Mouse (Mus musculus): Measurements from ENCODE around the gene Ush2a. TPM values are rescaled to one million over a fixed set of nuclear protein-coding genes. Genes with fewer than 3 reads are reported as not detected.

Ush2a gene
- polyA plus RNA-seq, 1 experiment = not detected

DNA sequence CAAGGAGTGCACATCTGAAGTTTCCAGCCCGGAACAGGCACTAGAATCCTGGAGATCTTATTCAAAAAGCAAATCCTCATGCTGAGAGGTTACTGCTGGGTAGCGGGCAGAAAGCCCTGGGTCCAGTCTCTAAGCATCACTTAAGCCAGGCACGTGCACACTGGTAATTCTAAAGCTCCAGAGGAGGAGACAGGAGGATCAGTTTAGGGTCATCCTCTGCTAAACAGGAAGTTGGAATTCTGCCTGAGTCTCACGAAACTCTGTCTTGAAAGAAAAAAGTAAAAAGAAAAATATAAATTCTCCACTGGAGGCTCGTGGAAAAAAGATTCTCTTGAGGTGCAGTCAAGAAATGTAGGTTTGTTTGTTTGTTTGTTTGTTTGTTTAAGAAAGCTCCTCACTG lies 591.0 kb downstream of the Ush2a start:
- TF ChIP-seq E2F4 (IDR thresholded peaks at IDR 0.05; ENCODE audit: insufficient read depth) (no peak), USF1 (IDR thresholded peaks at IDR 0.05; ENCODE audit: low read depth) (no peak), MYOD1 (IDR thresholded peaks at IDR 0.05; ENCODE audit: control insufficient read depth in 1 of 3, insufficient read length in 2 of 3, low read depth in 2 of 3) (no peak), MAX (IDR thresholded peaks at IDR 0.05; ENCODE audit: low read depth) (no peak), CEBPB (IDR thresholded peaks at IDR 0.05; ENCODE audit: insufficient read depth, poor library complexity, severe bottlenecking) (no peak), REST (IDR thresholded peaks at IDR 0.05; ENCODE audit: insufficient read depth, insufficient read length) (no peak), TCF3 (IDR thresholded peaks at IDR 0.05; ENCODE audit: insufficient read length, low read depth) (no peak)
- Histone ChIP-seq H3ac (ENCODE audit: control insufficient read depth, insufficient read length) (no peak overlapping the region), H3K4me2 (ENCODE audit: low read depth) (no peak overlapping the region), H3K79me2 (ENCODE audit: control insufficient read depth, insufficient read depth) (no peaks in the 10 kb centered on the region), H3K27me3 (ENCODE audit: control insufficient read depth, insufficient read depth, insufficient read length) (no peaks in the 10 kb centered on the region), H3K36me3 (ENCODE audit: control insufficient read depth, insufficient read depth) (no peaks in the 10 kb centered on the region), H3K4me3 (no peak overlapping the region)

- no peaks in the 10 kb centered on the region for H3K27me3 ChIP-seq (ENCODE audit: control insufficient read depth, insufficient read depth, insufficient read length)
- no peaks in the 10 kb centered on the region for H3K36me3 ChIP-seq (ENCODE audit: control insufficient read depth, insufficient read depth)
- TF ChIP-seq POLR2AphosphoS2 (IDR thresholded peaks at IDR 0.05; ENCODE audit: insufficient read length, low read depth) (no peak), POLR2A (IDR thresholded peaks at IDR 0.05; ENCODE audit: insufficient read length, low read depth) (no peak), TCF12 (IDR thresholded peaks at IDR 0.05; ENCODE audit: insufficient read depth, poor library complexity, severe bottlenecking) (no peak), MYOG (IDR thresholded peaks at IDR 0.05; ENCODE audit: control insufficient read depth in 1 of 3, insufficient read depth in 1 of 3, insufficient read length in 2 of 3, low read depth in 2 of 3) (no peak), SRF (IDR thresholded peaks at IDR 0.05; ENCODE audit: control insufficient read depth, insufficient read length, low read depth) (no peak), TCF3 (IDR thresholded peaks at IDR 0.05; ENCODE audit: insufficient read length, low read depth) (no peak), MYOD1 (IDR thresholded peaks at IDR 0.05; ENCODE audit: control insufficient read depth in 1 of 3, insufficient read length in 2 of 3, low read depth in 2 of 3) (no peak), REST (IDR thresholded peaks at IDR 0.05; ENCODE audit: insufficient read depth, insufficient read length) (no peak)
- no peak overlapping the region for H3ac ChIP-seq (ENCODE audit: control insufficient read depth, insufficient read length)
- H3K79me2 ChIP-seq (ENCODE audit: control insufficient read depth, insufficient read depth) = no peaks in the 10 kb centered on the region
- no peak overlapping the region for H3K4me2 ChIP-seq (ENCODE audit: low read depth)
- no peak overlapping the region for H3K4me3 ChIP-seq
These were observed 592.4 kb downstream of the Ush2a start for GRCm38 (mm10) chr1:188854240-188854639.

GRCm38 (mm10) chr1:188855034-188855433 lies 593.2 kb downstream of the Ush2a start:
- no peak for TF ChIP-seq MYOG (IDR thresholded peaks at IDR 0.05; ENCODE audit: control insufficient read depth in 1 of 3, insufficient read depth in 1 of 3, insufficient read length in 2 of 3, low read depth in 2 of 3)
- TF ChIP-seq E2F4 (IDR thresholded peaks at IDR 0.05; ENCODE audit: insufficient read depth) = no peak
- no peak for TF ChIP-seq REST (IDR thresholded peaks at IDR 0.05; ENCODE audit: insufficient read depth, insufficient read length)
- TF ChIP-seq SRF (IDR thresholded peaks at IDR 0.05; ENCODE audit: control insufficient read depth, insufficient read length, low read depth) = no peak
- TF ChIP-seq TCF3 (IDR thresholded peaks at IDR 0.05; ENCODE audit: insufficient read length, low read depth) = no peak
- no peak for TF ChIP-seq TCF12 (IDR thresholded peaks at IDR 0.05; ENCODE audit: insufficient read depth, poor library complexity, severe bottlenecking)
- no peak overlapping the region for H3K4me2 ChIP-seq (ENCODE audit: low read depth)
- H3K4me3 ChIP-seq = no peak overlapping the region
- H3K79me2 ChIP-seq (ENCODE audit: control insufficient read depth, insufficient read depth) = no peaks in the 10 kb centered on the region
- no peaks in the 10 kb centered on the region for H3K36me3 ChIP-seq (ENCODE audit: control insufficient read depth, insufficient read depth)
- no peak overlapping the region for H3ac ChIP-seq (ENCODE audit: control insufficient read depth, insufficient read length)
- no peaks in the 10 kb centered on the region for H3K27me3 ChIP-seq (ENCODE audit: control insufficient read depth, insufficient read depth, insufficient read length)

DNA sequence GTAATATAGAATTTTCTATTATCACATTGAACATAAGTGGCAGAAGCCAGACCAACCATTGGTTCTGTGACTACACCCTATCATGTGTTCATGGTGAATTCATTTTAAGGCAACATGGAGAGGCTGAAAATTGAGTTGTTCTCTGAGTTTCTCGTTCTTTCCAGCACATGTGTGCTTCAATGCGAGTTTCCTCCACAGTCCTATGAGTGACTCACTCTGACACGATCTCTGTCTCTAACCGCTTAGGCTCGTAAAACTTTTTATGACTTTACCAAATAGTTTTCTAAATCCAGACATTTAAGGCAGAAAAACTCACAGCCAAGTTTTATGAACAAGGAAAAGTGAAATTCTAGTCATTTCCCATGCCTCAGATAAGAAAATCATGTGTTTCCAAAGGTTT lies 597.9 kb downstream of the Ush2a start:
- Histone ChIP-seq H3K79me2 (ENCODE audit: control insufficient read depth, insufficient read depth) (no peaks in the 10 kb centered on the region), H3K4me3 (no peak overlapping the region), H3K27me3 (ENCODE audit: control insufficient read depth, insufficient read depth, insufficient read length) (no peaks in the 10 kb centered on the region), H3K4me2 (ENCODE audit: low read depth) (peak overlapping the region; percentile 59), H3K36me3 (ENCODE audit: control insufficient read depth, insufficient read depth) (no peaks in the 10 kb centered on the region), H3ac (ENCODE audit: control insufficient read depth, insufficient read length) (no peak overlapping the region)
- no peak for TF ChIP-seq TCF3 (IDR thresholded peaks at IDR 0.05; ENCODE audit: insufficient read length, low read depth)
- TF ChIP-seq MAX (IDR thresholded peaks at IDR 0.05; ENCODE audit: low read depth) = no peak
- no peak for TF ChIP-seq MYOD1 (IDR thresholded peaks at IDR 0.05; ENCODE audit: control insufficient read depth in 1 of 3, insufficient read length in 2 of 3, low read depth in 2 of 3)
- no peak for TF ChIP-seq CEBPB (IDR thresholded peaks at IDR 0.05; ENCODE audit: insufficient read depth, poor library complexity, severe bottlenecking)
- no peak for TF ChIP-seq E2F4 (IDR thresholded peaks at IDR 0.05; ENCODE audit: insufficient read depth)
- no peak for TF ChIP-seq TCF12 (IDR thresholded peaks at IDR 0.05; ENCODE audit: insufficient read depth, poor library complexity, severe bottlenecking)
- no peak for TF ChIP-seq USF1 (IDR thresholded peaks at IDR 0.05; ENCODE audit: low read depth)
- TF ChIP-seq REST (IDR thresholded peaks at IDR 0.05; ENCODE audit: insufficient read depth, insufficient read length) = no peak

DNA sequence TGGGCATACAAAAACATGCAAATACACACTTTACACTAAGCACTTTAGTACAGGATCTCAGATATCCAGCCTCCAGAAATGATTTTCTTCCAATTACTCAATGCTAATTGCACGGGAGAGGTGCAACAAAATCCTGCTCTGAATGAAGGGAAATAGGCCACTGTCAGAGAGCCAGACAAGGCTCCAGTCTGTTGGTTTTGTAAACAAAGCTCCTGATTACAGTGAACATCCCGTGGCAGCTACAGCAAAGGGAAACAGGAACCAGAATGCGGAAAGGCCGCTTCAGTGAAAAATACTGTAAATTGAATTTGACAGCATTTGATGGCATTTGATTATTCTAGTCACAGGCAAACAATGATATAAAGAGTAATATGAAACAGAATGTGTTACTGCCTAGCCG lies 604.1 kb downstream of the Ush2a start:
- no peak overlapping the region for H3K4me3 ChIP-seq
- H3K27me3 ChIP-seq (ENCODE audit: control insufficient read depth, insufficient read depth, insufficient read length) = no peaks in the 10 kb centered on the region
- H3K4me2 ChIP-seq (ENCODE audit: low read depth) = peak overlapping the region; percentile 38
- H3K36me3 ChIP-seq (ENCODE audit: control insufficient read depth, insufficient read depth) = no peaks in the 10 kb centered on the region
- no peak overlapping the region for H3ac ChIP-seq (ENCODE audit: control insufficient read depth, insufficient read length)
- TF ChIP-seq TCF12 (IDR thresholded peaks at IDR 0.05; ENCODE audit: insufficient read depth, poor library complexity, severe bottlenecking) = no peak
- H3K79me2 ChIP-seq (ENCODE audit: control insufficient read depth, insufficient read depth) = no peaks in the 10 kb centered on the region

DNA sequence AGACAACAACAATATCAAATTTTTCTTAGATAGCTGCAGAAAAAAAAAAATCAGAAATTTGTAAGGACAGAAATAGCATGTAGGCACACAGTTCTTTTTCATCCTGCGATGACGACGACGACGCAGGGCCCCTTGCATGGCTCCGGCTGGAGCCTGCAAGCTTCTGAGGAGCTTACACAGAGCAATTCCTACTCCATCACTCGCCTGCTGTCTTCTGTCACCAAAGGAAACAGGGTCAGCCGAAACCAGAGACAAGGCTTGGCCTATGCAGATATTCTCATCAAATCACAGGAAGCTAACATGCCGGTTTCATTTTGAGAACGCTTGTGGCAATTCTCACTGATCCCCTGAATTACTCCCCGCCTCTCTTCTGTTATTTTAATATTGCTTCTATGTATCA lies 604.7 kb downstream of the Ush2a start:
- H3K4me3 ChIP-seq = no peak overlapping the region
- peak overlapping the region; percentile 38 for H3K4me2 ChIP-seq (ENCODE audit: low read depth)
- no peak overlapping the region for H3ac ChIP-seq (ENCODE audit: control insufficient read depth, insufficient read length)
- TF ChIP-seq POLR2A (IDR thresholded peaks at IDR 0.05; ENCODE audit: insufficient read length, low read depth) = no peak
- TF ChIP-seq USF1 (IDR thresholded peaks at IDR 0.05; ENCODE audit: low read depth) = no peak
- no peak for TF ChIP-seq CEBPB (IDR thresholded peaks at IDR 0.05; ENCODE audit: insufficient read depth, poor library complexity, severe bottlenecking)
- TF ChIP-seq TCF12 (IDR thresholded peaks at IDR 0.05; ENCODE audit: insufficient read depth, poor library complexity, severe bottlenecking) = no peak
- no peak for TF ChIP-seq MAX (IDR thresholded peaks at IDR 0.05; ENCODE audit: low read depth)
- TF ChIP-seq POLR2AphosphoS2 (IDR thresholded peaks at IDR 0.05; ENCODE audit: insufficient read length, low read depth) = no peak
- no peak for TF ChIP-seq TCF3 (IDR thresholded peaks at IDR 0.05; ENCODE audit: insufficient read length, low read depth)
- no peak for TF ChIP-seq MYOD1 (IDR thresholded peaks at IDR 0.05; ENCODE audit: control insufficient read depth in 1 of 3, insufficient read length in 2 of 3, low read depth in 2 of 3)
- no peak for TF ChIP-seq SRF (IDR thresholded peaks at IDR 0.05; ENCODE audit: control insufficient read depth, insufficient read length, low read depth)
- no peak for TF ChIP-seq MYOG (IDR thresholded peaks at IDR 0.05; ENCODE audit: control insufficient read depth in 1 of 3, insufficient read depth in 1 of 3, insufficient read length in 2 of 3, low read depth in 2 of 3)
- TF ChIP-seq REST (IDR thresholded peaks at IDR 0.05; ENCODE audit: insufficient read depth, insufficient read length) = no peak
- no peak for TF ChIP-seq E2F4 (IDR thresholded peaks at IDR 0.05; ENCODE audit: insufficient read depth)
- H3K36me3 ChIP-seq (ENCODE audit: control insufficient read depth, insufficient read depth) = no peaks in the 10 kb centered on the region
- no peaks in the 10 kb centered on the region for H3K27me3 ChIP-seq (ENCODE audit: control insufficient read depth, insufficient read depth, insufficient read length)
- no peaks in the 10 kb centered on the region for H3K79me2 ChIP-seq (ENCODE audit: control insufficient read depth, insufficient read depth)

Data from myocyte (in vitro differentiated cells).